Mouse (Mus musculus) bone marrow, adult 2 months (tissue): ENCODE data around the gene Wdr18.

Experiments used
- CTCF ChIP-seq: fragments of 200-500 bp; IDR thresholded peaks from 2 replicates; pipeline ENCODE4 v1.5.1; 2011; ENCODE audit warnings: low read length, control low read depth; ENCODE audit not compliant: control insufficient read depth, insufficient read depth
- POLR2A ChIP-seq: fragments of 200-500 bp; IDR thresholded peaks from 2 replicates; pipeline ENCODE4 v1.6.1; 2011; ENCODE audit warnings: low read depth, mild to moderate bottlenecking, control low read depth, low read length, borderline replicate concordance; ENCODE audit not compliant: control insufficient read depth

DNA sequence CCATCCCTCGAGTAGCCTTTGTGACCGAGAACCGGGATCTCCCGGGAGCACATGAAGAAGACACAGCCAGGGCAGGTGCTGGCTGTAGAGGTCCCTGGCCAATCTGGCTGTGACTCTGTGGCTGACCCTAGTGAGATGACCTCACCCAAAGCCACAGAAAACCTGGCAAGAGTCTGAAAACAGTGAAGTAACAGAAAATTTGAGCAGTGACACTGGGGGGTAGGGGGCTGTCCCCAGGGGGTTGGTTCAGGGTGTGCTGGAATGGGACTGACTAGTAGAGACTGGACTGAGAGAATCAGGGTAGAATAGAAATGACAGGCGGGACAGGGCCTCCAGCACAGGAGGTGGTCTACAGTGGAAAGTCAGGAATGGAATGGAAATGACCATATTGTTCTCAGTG is 23.3 kb downstream of the Wdr18 start:
- TF ChIP-seq CTCF (no peak), POLR2A (no peak)
